Mouse (Mus musculus) embryonic facial prominence, embryonic 11.5 days (tissue): ENCODE measurements around the gene Olfr1034. TPM values are rescaled to one million over a fixed set of nuclear protein-coding genes. Genes with fewer than 3 reads are reported as not detected.
"Not testable (repeated sequence)": the region's sequence is repeated elsewhere in the genome, so short reads cannot be mapped to it uniquely, and the experiment has no call there.

Source experiments
- ATAC-seq: fragments of 200-750 bp; cut with Nextera tagmentation; replicated peaks from 2 replicates; pipeline ENCODE4 v1.8.0; 2017; ENCODE audit warnings: low read depth; ENCODE audit not compliant: insufficient number of reproducible peaks, low FRiP score, low TSS enrichment
- DNase-seq: peaks from one replicate; pipeline ENCODE4 v3.0.0-alpha.2; 2015; ENCODE audit warnings: low spot score
- H3K27ac ChIP-seq: fragments of 300-500 bp; sonication (generic); replicated peaks from 2 replicates; pipeline ENCODE4 v1.5.1; 2014; ENCODE audit warnings: mild to moderate bottlenecking, low read depth, low read length, control low read depth
- H3K27me3 ChIP-seq: fragments of 300-500 bp; sonication (generic); 2 replicates; pipeline ENCODE4 v1.6.1; 2014; ENCODE audit warnings: mild to moderate bottlenecking, low read length, moderate library complexity, mixed read lengths; ENCODE audit not compliant: control insufficient read depth, insufficient read depth
- H3K36me3 ChIP-seq: fragments of 300-500 bp; sonication (generic); replicated peaks from 2 replicates; pipeline ENCODE4 v1.6.1; 2014; ENCODE audit warnings: low read depth, mild to moderate bottlenecking, low read length, moderate library complexity, mixed read lengths; ENCODE audit not compliant: control insufficient read depth, insufficient read depth
- H3K4me1 ChIP-seq: fragments of 300-500 bp; sonication (generic); 2 replicates; pipeline ENCODE4 v1.6.1; 2014; ENCODE audit warnings: low read length, mixed read lengths; ENCODE audit not compliant: control insufficient read depth, insufficient read depth
- H3K4me2 ChIP-seq: fragments of 300-500 bp; sonication (generic); 2 replicates; pipeline ENCODE4 v1.6.1; 2014; ENCODE audit warnings: low read depth, mild to moderate bottlenecking, control low read depth, low read length, moderate library complexity
- H3K4me3 ChIP-seq: fragments of 300-500 bp; sonication (generic); 2 replicates; pipeline ENCODE4 v1.5.1; 2014; ENCODE audit warnings: low read depth, low read length, control low read depth
- H3K9ac ChIP-seq: fragments of 300-500 bp; sonication (generic); replicated peaks from 2 replicates; pipeline ENCODE4 v1.6.1; 2014; ENCODE audit warnings: mild to moderate bottlenecking, control low read depth, low read length
- H3K9me3 ChIP-seq: fragments of 300-500 bp; sonication (generic); replicated peaks from 2 replicates; pipeline ENCODE4 v1.6.1; 2016; ENCODE audit warnings: mild to moderate bottlenecking, low read length, inconsistent platforms, mixed read lengths; ENCODE audit not compliant: control insufficient read depth
- WGBS: fragments of 180-500 bp; shearing (Covaris S2); extraction: QIAGEN DNeasy Blood & Tissue Kit; methylation state at CpG from one replicate; pipeline ENCODE4 v1.1.7; 2014; 5-methylcytosine and 5-hydroxymethylcytosine counted together
- polyA plus RNA-seq: library from polyadenylated mRNA; unstranded; fragments of >200 nt; fragmentation: Nextera tagmentation; extraction: Ambion mirVana; gene quantifications from 2 replicates; pipeline ENCODE4 v1.2.1, GENCODE M21; 2014

Olfr1034 gene
- polyA plus RNA-seq, 1 experiment from 2014 or later, result not detected

DNA sequence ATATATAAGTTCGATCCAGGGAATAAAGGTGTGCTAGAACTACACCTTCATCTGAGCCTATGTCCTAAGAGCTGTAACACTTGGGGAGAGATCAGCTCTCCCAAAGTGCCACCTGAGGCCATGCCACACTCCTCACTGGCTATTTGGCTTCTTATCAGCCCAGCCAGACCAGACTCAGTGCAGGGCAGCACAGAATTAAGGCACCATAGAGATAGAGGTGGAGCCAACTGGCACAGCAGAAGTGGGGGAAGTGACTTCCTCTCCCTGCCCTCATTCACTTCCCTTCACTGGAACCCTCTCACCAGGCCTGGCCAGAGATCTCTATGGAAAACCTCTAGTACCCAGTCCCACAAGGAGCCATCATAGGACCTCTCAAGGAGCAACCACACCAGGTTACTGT is 34.8 kb downstream of the Olfr1034 start:
- H3K27me3 ChIP-seq, DNase-seq, H3K27ac ChIP-seq, H3K4me2 ChIP-seq, H3K9me3 ChIP-seq, H3K4me3 ChIP-seq, H3K9ac ChIP-seq, ATAC-seq, H3K36me3 ChIP-seq, H3K4me1 ChIP-seq: not testable (repeated sequence)
- WGBS, result 81% methylated on average over 1 of the region's 1 CpGs

DNA sequence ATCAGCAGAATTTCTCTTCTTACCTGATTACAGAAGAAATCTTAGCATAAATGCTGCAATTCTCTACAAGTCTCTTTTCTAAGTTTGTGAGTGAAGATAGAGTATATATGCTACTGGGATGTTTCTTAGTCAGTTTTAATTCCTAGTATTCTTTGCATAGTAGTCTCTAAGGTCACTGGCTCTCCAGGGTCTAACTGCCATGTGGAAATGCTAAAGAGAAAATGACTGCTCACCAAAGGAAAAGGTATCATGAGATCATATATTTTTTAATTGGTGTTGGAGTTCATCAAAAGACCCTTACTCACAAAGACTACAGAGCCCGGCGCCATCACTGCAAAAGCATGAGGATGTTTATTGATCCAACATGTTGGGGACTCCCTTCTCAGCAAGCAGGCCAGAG is 41.6 kb downstream of the Olfr1034 start, which contains the start of gene Olfr1037:
Olfr1037 (minus strand) TSS at position 101 of the 400 bp plus-strand sequence.
- H3K4me1 ChIP-seq, result no peaks in the 10 kb centered on the region
- ATAC-seq (no peak), DNase-seq (no peak)
- 80% methylated on average over 2 of the region's 2 CpGs for whole genome bisulfite sequencing
- no peak within 1 kb of the TSS for H3K9ac ChIP-seq
- H3K36me3 ChIP-seq, result no peaks in the 10 kb centered on the region
- H3K9me3 ChIP-seq, result no peaks in the 10 kb centered on the region
- H3K27ac ChIP-seq, result no peak within 1 kb of the TSS
- no peak within 1 kb of the TSS for H3K4me3 ChIP-seq
- no peak within 1 kb of the TSS for H3K4me2 ChIP-seq
- no peaks in the 10 kb centered on the region for H3K27me3 ChIP-seq

Other genes starting within 250 kb of the Olfr1034 start
- gene Olfr1016, start 243.3 kb upstream of the Olfr1034 start, polyA plus RNA-seq, result not detected in 2 replicates
- not detected in 2 replicates for gene Olfr1018, start 227.4 kb upstream of the Olfr1034 start, polyA plus RNA-seq
- gene Olfr1019, start 200.4 kb upstream of the Olfr1034 start, polyA plus RNA-seq, result not detected in 2 replicates
- gene Olfr1020, start 198.8 kb upstream of the Olfr1034 start, polyA plus RNA-seq, result not detected in 2 replicates
- gene Olfr1022, start 177.3 kb upstream of the Olfr1034 start, polyA plus RNA-seq, result not detected in 2 replicates
- gene Olfr1023, start 160.2 kb upstream of the Olfr1034 start, polyA plus RNA-seq, result not detected in 2 replicates
- gene Olfr1024, start 140.8 kb upstream of the Olfr1034 start, polyA plus RNA-seq, result not detected in 2 replicates
- not detected in 2 replicates for gene Olfr1025-ps1, start 130.7 kb upstream of the Olfr1034 start, polyA plus RNA-seq
- 0.18 and 0.22 TPM in 2 replicates for gene Olfr1026, start 124.3 kb upstream of the Olfr1034 start, polyA plus RNA-seq
- gene Olfr1028, start 95.4 kb upstream of the Olfr1034 start, polyA plus RNA-seq, result not detected in 2 replicates
- gene Olfr1029, start 72.0 kb upstream of the Olfr1034 start, polyA plus RNA-seq, result not detected in 2 replicates
- not detected in 2 replicates for gene Olfr1030, start 66.6 kb upstream of the Olfr1034 start, polyA plus RNA-seq
- gene Olfr1031, start 55.6 kb upstream of the Olfr1034 start, polyA plus RNA-seq, result not detected in 2 replicates
- not detected in 2 replicates for gene Olfr1032, start 40.3 kb upstream of the Olfr1034 start, polyA plus RNA-seq
- gene Olfr1033, start 25.2 kb upstream of the Olfr1034 start, polyA plus RNA-seq, result 0.06 TPM in 1 of 2 replicates, not detected in the other
- not detected in 2 replicates for gene Olfr1036, start 28.1 kb downstream of the Olfr1034 start, polyA plus RNA-seq
- not detected in 2 replicates for gene Olfr1037, start 41.5 kb downstream of the Olfr1034 start, polyA plus RNA-seq
- not detected in 2 replicates for gene Olfr1039, start 90.1 kb downstream of the Olfr1034 start, polyA plus RNA-seq
- gene Olfr1040, start 100.9 kb downstream of the Olfr1034 start, polyA plus RNA-seq, result not detected in 2 replicates
- not detected in 2 replicates for gene Olfr1042, start 116.0 kb downstream of the Olfr1034 start, polyA plus RNA-seq
- gene Olfr1043, start 121.7 kb downstream of the Olfr1034 start, polyA plus RNA-seq, result not detected in 2 replicates
- not detected in 2 replicates for gene Olfr1044, start 132.0 kb downstream of the Olfr1034 start, polyA plus RNA-seq
- gene Olfr52, start 139.8 kb downstream of the Olfr1034 start, polyA plus RNA-seq, result not detected in 2 replicates
- not detected in 2 replicates for gene Olfr1045, start 157.1 kb downstream of the Olfr1034 start, polyA plus RNA-seq
- not detected in 2 replicates for gene Olfr1046, start 173.5 kb downstream of the Olfr1034 start, polyA plus RNA-seq
- not detected in 2 replicates for gene Olfr1047, start 185.5 kb downstream of the Olfr1034 start, polyA plus RNA-seq
- gene Olfr1048, start 194.4 kb downstream of the Olfr1034 start, polyA plus RNA-seq, result not detected in 2 replicates
- gene Olfr1049, start 212.5 kb downstream of the Olfr1034 start, polyA plus RNA-seq, result not detected in 2 replicates
- not detected in 2 replicates for gene Olfr1051, start 233.2 kb downstream of the Olfr1034 start, polyA plus RNA-seq
- gene Olfr1052, start 246.6 kb downstream of the Olfr1034 start, polyA plus RNA-seq, result not detected in 2 replicates